Mouse (Mus musculus) R1 (cell line): ENCODE results near the gene Gfy.

Source experiments
- DNase-seq: peaks from one replicate; pipeline ENCODE4 v3.0.0-alpha.2; 2018; ENCODE audit warnings: low read depth, low spot score

Gfy gene

GRCm38 (mm10) chr7:45193871-45194785 is 14.8 kb upstream of the Gfy start:
- DNase-seq: no peak

DNA sequence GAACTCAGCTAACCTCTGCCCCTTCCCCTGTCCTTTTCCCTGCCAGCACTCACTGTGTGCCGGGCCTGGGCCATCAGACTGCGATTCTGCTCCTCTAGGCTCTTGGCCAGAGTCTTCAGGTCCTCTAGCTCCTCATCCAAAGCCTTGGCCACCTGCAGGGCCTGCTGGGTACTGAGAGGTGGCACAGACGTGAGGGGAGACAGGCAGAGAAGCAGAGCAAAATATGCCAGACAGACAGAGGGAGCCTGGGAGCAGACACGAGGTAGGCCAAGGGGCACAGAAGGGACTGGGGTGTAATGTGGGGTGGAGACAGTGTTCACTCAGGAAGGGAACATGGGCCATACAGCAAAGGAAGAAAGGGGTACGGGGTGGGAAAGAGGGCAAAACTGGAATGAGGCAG is 14.0 kb upstream of the Gfy start:
- DNase-seq: no peak

GRCm38 (mm10) chr7:45192585-45193310 is 13.4 kb upstream of the Gfy start:
- no peak for DNase-seq

GRCm38 (mm10) chr7:45191803-45192363 is 12.5 kb upstream of the Gfy start:
- DNase-seq: no peak

- no peak for DNase-seq
Measured at GRCm38 (mm10) chr7:45191161-45191560, 11.8 kb upstream of the Gfy start.

GRCm38 (mm10) chr7:45190186-45190585 is 10.8 kb upstream of the Gfy start:
- no peak for DNase-seq

GRCm38 (mm10) chr7:45189600-45189999 is 10.2 kb upstream of the Gfy start:
- DNase-seq: no peak

- no peak for DNase-seq
Measured at GRCm38 (mm10) chr7:45185921-45186320, 6.6 kb upstream of the Gfy start.

DNA sequence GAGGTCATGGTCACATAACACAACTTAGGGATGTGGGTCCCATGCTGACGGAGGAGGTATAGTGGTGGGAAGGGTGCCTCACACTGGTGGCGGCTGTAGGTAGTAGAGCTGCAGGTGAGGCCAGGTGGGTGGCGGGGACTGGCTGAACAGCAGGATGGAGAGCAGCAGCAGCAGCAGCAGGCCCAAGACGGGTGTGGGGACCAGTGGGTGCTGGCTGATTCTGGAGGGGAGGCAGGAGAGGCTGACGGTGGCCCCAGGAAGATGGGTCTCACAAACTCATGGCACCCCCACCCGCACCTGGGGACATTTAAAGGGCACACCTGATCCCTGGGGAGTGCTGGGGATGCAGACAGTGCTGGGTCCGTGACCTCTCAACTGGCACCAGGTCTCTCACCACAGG is 4.3 kb upstream of the Gfy start:
- DNase-seq: no peak

GRCm38 (mm10) chr7:45182606-45183005 is 3.2 kb upstream of the Gfy start:
- no peak for DNase-seq

DNA sequence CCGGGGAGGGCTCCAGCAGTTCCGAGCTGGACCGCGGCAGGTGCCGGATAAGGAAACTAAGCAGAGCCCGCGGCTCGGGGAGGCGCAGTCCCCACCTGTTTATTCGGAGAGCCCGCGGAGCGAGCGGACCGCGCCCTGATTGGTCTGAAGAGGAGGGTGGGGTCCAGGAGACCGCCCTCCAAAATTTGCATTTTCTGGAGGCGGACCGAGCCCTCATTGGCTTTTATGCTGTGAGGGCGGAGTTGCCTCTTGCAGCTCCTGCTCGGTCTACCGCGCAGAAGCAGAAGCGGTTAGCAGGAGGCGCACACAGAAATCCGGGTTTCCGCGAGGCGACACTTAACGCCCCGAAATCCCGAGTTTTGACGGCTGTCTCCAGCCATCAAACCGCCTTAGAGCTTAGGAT is 2.8 kb upstream of the Gfy start:
- peak; percentile 97 for DNase-seq

- peak; percentile 46 for DNase-seq
Measured at GRCm38 (mm10) chr7:45181540-45181939, 2.2 kb upstream of the Gfy start.

- no peak for DNase-seq
Measured at GRCm38 (mm10) chr7:45180896-45181477, 1.6 kb upstream of the Gfy start, which contains the start of gene Pth2. Pth2 (plus strand) TSS chr7:45180995.

GRCm38 (mm10) chr7:45178550-45178949 is 819 bp downstream of the Gfy start:
- no peak for DNase-seq

- no peak for DNase-seq
Measured at GRCm38 (mm10) chr7:45176356-45176755, 3.0 kb downstream of the Gfy start.

- DNase-seq: no peak
Measured at GRCm38 (mm10) chr7:45175929-45176328, 3.4 kb downstream of the Gfy start.

DNA sequence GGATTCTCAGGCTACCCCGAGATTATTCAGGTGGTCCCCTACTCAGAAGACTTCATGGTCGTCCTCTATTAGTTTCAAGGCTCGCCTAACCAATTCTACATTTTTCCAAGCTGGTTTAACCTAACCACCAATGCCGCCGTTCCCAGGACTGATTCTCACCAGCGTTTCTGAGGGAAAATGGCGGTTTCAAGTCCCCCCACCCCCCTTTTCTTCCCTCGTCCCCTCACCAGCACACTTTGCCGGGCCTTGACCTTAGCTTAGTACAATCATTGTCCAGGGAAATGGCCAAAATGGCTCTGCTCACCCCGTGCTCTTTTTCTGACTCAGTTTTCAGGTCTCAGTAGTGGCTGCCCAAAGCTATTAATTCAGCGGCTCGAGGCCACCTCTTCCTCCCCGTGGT is 4.0 kb downstream of the Gfy start:
- DNase-seq: no peak

- DNase-seq: no peak
Measured at GRCm38 (mm10) chr7:45174567-45175280, 4.6 kb downstream of the Gfy start.

DNA sequence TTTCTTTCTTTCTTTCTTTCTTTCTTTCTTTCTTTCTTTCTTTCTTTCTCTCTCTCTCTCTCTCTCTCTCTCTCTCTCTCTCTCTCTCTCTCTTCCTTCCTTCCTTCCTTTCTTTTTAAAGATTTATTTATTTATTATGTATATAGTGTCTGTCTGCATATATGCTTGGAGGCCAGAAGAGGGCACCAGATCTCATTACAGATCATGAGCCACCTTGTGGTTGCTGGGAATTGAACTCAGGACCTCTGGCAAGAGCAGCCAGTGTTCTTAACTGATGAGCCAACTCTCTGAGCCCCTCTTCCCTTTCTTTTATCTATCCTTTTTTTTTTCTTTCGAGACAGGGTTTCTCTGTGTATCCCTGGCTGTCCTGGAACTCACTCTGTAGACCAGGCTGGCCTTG is 5.6 kb downstream of the Gfy start:
- peak; percentile 83 for DNase-seq

DNA sequence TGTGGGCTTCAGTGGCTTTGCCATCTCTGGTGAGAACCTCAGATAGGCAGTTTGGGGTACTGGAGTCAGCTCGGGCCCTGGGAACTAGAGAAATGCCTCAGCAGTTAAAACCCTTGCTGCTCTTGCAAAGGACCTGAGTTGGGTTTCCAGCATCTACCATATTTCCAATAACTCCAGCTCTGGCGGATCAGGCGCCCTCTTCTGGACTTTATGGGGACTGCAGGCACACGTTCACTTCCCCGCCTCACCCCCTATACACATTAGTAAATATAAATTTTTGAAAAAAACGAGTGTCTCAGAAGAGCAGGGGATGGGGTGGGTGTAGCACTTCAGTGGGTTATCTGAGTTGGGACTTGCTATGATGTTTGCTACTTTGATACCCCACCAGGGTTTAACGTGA is 6.4 kb downstream of the Gfy start:
- peak; percentile 70 for DNase-seq

- no peak for DNase-seq
Measured at GRCm38 (mm10) chr7:45169495-45169894, 9.9 kb downstream of the Gfy start.
